Mouse (Mus musculus) lung, adult 2 months (tissue): ENCODE results near the gene Cym.

Source experiments
- CTCF ChIP-seq: fragments of 200-500 bp; IDR thresholded peaks from 2 replicates; pipeline ENCODE4 v1.5.1; 2011; ENCODE audit warnings: mild to moderate bottlenecking, low read length, control low read depth; ENCODE audit not compliant: insufficient read depth
- POLR2A ChIP-seq: fragments of 200-500 bp; IDR thresholded peaks from 2 replicates; pipeline ENCODE4 v1.6.1; 2011; ENCODE audit warnings: low read depth, mild to moderate bottlenecking, control low read depth, low read length, borderline replicate concordance; ENCODE audit errors: extremely low read depth

GRCm38 (mm10) chr3:107176501-107176900 lies 45.0 kb downstream of the Cym start:
- TF ChIP-seq CTCF (no peak), POLR2A (no peak)
